Mouse (Mus musculus): ENCODE results near the gene Nyx.

- TF ChIP-seq CTCF (IDR thresholded peaks at IDR 0.05; ENCODE audit: control insufficient read depth, insufficient read depth, low read length): no peak
- TF ChIP-seq POLR2A (IDR thresholded peaks at IDR 0.05; ENCODE audit: borderline replicate concordance, control insufficient read depth, low read depth, low read length): no peak
Observed at GRCm38 (mm10) chrX:13489761-13490160, 23.9 kb downstream of the Nyx start.

Data from bone marrow, adult 2 months (tissue).